Mouse (Mus musculus) heart, postnatal 25 days (tissue): ENCODE measurements around the gene Tmem242. TPM values are rescaled to one million over a fixed set of nuclear protein-coding genes. Genes with fewer than 3 reads are reported as not detected.

Source experiments
- DNase-seq: peaks from one replicate; pipeline ENCODE4 v3.0.0; 2022; ENCODE audit warnings: low spot score
- intact Hi-C: fragments of 180-260 bp; cut with DNase I; formaldehyde crosslinking; loops from one replicate; pipeline ENCODE4 v1.15.1; 2025
- total RNA-seq, 2 experiments: library from RNA; stranded (reverse); gene quantifications; 2 replicates each; pipeline ENCODE4 v1.2.3; 2021

Tmem242 gene
- total RNA-seq, 2 experiments from 2014 or later, result 151 to 159 TPM

DNA sequence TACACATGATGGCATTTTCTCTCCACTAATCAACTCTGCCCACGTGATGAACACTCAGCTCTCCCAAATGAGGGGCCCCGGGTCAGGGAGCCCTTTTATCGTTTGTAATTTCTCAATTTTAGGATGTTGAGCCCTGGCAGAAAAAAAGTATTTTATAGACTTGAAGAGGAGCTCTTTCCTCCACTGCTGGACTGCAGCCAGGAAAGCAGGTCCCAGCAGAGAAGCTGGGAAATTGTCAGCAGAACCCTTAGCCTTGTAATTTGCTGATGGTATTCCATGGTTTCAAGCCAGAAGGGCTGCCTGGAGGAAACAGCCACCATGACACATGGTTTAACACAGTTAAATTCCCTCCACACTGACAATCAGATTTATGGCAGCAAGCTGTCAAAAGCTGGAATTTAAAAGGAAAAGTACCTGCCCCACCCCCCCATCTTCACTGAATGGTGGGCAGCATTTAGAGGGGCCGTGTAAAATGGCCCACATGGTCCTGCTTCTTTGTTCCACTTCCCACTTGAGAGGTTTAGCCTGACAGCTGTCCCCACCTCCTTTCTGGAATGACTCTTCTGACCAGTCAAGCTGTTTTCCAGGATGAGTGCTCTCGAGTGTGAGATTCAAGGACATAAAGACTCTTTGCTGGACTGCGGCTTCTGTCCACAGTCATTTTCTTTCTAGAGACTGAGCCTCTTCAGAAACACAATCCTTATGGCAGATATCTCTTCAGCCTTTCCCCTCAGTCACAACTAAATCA lies 20.1 kb downstream of the Tmem242 start:
- intact Hi-C loops, result no loop called here
- DNase-seq, result no peak

DNA sequence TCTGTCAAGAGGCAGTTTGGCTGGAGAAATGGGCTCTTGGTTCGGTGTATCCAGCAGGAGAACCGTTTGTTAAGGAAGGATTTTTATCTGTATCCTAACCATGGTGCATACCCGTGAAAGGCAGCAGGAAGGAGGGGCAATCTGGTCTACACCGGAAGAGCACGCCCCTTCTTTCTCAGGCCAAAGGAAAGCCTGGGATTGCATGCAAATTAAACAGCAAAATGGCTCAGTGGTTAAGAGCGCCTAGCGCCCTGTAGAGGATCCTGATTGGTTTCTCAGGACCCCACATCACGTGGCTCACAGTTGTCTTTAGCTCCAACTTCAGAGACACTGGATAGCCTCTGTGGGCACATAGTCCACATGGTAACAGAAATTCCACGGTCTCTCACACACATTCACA lies 21.0 kb downstream of the Tmem242 start:
- DNase-seq, result no peak
- intact Hi-C loops, result no loop called here

DNA sequence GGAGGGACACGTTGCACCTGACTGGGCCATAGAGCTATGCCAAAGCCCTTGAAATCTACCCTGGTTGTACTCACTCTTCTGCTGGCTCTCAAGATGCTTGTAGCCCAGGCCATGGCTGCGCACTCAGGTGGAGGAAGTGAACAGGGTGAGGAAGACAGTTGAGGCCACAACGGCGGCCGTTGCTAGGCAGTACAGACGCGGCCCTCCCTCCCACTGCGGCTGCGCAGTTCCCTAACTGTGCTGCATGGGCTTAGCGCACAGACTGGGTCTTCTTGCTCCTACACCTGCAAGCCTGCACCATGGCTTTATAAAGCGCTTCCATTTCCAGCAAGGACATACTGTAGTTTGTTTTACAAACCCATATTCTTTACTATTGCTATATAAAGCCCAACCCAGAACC lies 21.5 kb downstream of the Tmem242 start, which contains the start of gene Ldhal6b:
Ldhal6b (minus strand) TSS at position 223 of the 400 bp plus-strand sequence.
- intact Hi-C loops, result no loop called here
- DNase-seq, result no peak

DNA sequence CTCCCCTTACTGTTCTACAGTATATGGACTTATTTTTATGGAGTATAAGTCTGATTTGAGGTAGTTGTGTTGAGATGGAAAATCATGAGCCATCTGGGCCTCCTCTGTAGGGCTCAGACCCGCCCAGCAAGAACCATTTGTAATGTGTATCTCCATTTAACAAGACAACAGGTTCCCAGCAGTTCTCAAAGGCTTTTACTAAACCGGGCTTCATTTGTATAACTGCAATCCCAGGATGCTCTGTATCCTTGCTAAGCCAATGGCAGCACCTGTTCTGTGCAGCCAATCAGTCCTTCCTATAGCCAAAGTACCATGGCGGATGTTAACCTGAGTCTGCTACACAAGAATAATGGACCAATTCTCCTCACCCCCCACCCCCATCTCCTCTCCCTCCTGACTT lies 23.5 kb downstream of the Tmem242 start:
- intact Hi-C loops, result no loop called here
- DNase-seq, result no peak

DNA sequence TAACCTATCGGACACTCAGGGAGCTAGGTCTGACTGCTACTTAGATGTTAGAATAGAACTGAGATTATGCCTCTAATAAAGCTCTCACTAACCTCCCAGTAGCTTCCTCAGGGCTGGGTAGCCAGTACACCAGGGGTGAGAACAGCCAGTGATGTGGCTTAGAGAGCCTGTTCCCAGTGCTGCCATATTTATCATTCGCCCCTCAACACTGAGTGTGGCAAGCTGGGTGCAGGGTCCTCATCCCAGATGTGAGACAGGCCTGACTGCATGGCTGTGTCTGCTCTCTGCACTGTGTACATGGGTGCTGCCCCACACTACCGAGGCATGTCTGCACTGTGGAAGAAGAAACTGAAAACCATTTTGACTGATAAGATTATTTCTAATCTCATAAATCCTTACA lies 26.0 kb downstream of the Tmem242 start:
- no peak for DNase-seq
- intact Hi-C loops, result no loop called here

DNA sequence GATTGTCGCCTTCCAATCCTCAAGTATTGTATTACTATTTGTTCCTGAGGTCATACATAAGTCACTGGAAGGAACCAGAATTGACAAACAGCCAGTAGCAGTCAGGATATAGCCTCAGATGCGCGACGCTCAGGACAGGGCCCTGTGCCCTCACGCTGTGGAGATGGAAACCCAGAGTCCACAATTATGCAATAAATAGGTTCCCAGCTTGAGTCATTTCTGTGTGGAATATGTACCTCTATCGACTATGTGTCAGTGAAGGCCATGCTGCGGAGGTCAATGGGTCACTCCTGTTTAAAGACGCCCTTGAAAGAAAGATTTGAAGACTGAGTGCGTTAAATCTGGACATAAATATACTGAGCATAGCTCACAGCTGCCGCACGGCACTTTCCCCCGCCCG lies 26.7 kb downstream of the Tmem242 start:
- no peak for DNase-seq
- intact Hi-C loops, result no loop called here

DNA sequence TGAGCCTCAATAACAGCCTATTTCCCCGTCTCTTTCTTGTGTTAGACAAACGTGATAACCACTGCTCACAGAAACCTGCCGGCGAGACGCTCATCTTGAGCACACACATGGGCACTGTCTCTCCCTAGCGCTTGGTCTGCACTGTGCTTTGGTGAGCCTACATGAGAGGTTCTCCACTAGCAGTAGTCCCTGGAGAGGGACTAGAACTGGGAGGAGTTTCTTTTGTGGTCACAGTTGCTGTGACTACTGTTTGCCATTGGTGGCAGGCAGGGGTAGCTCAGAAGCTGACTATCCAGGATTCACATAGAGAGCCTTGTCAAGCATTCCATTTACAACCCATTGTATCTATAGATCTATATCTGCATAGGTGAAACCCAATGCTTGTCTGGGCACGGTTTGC lies 27.3 kb downstream of the Tmem242 start:
- DNase-seq, result no peak
- intact Hi-C loops, result no loop called here

DNA sequence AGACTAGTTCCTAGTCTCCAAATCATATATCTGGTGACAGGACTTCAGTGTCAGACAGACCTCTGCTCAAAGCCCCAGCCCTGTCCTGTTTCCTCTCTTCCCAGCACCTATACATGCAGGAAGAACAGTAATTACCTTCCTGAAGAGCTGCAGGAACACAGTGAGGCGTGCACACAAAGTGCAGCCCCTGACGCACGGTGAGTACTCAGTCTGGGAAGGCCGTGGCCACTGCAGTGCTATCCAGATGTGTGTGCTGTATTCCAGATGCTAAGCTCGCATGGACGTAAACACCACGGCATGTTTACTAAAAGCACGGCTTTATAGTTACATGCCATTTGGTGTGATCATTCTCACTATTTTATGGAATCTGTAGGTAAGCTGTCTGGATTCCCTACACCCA lies 27.8 kb downstream of the Tmem242 start:
- intact Hi-C loops, result no loop called here

DNA sequence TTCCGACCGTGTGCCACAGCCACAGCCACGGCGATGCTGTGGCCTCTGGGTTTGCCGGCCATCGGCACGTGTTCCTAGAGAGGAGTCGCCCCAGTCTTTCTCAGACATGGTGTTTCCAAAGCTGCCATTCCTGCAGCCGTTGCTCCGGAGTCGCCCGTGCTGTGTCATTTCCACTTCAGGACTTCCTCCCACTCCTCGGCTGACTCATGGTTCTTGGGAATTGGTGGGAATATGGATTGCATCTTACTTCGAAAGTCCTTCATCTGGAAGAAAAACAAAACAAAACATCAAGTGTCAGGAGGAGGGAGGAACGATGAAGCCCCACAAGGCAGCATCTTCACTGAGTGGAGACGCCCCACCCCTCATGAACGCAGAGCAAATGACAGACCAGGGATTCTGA lies 28.9 kb downstream of the Tmem242 start:
- intact Hi-C loops, result no loop called here
- no peak for DNase-seq

More for the DNA sequence above, 27.8 kb downstream of the Tmem242 start:
- DNase-seq, result no peak

DNA sequence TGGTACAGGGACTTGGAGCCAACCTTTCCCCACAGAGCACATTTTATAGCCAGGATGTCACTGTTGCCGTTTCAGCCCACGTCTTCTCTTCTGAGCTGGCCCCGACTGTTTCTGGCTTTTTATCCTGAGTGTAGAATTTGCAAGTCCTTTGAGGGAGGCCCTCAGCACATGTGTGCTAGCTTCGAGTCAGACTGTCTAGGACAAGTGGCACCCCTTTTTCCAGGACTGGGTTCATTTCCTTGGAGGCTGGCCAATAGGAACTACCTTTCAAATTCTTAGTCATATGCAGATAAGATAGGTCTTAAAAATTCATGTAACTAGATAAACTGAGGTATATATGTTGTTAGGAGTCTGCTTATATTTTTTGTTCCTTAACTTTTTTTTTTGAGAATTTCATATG lies 29.7 kb downstream of the Tmem242 start:
- DNase-seq, result no peak
- intact Hi-C loops, result no loop called here

DNA sequence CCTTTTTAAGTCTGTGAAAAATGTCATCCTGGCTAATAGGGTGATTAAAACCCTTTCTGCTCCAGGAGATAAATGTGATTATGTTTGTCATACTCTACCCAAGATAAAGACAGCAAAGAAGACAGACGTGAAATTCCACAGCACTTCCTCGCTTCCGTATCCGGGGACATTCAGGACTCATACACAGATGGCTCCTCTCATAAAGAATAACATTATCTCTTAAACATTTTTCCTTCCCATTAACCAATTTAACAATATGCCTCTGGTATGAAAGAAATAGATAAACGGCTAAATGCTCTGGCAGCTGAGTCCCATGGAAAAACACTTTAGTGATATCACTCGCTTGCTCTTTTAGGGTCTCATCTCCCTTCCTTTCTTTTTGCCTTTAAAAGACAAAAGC lies 33.0 kb downstream of the Tmem242 start:
- DNase-seq, result no peak
- intact Hi-C loops, result no loop called here

DNA sequence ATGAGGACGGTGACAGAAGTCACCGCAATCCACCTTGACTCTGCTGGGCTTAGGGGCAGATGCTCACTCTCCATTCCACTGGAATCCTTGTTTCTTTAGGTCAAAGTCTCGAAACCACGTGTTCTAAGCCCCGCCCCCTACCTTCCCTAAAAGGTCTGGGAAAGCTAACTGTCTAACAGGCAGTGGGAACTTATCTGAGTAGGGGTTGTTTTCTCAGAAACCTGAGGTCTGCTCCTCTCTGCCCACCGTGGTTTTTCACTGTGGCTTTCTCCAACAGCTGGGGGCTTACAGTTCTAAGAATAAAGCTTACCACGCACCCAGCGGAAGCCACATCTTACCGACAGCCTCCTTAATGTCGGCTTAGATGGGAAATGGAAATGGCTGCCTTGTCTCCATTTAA lies 33.5 kb downstream of the Tmem242 start:
- intact Hi-C loops, result no loop called here
- DNase-seq, result no peak

DNA sequence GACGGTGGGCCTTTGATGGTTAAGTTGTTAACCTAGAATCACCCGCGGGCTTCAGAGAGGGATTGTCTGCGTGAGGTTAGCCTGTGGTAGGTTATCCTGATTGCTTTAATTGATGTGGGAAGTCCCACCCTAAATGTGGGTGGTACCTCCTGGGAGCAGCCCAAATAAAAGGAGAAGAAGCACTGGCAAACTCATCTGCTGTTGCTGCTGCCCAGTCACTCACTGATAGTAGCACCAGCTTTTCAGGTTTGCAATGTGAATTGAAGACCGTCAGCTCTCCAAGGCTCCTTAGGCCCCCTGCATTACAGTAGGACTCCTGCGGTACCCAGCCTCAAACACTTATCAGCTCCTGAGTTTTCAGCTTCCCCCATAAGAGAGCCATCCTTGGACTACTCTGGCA lies 36.2 kb downstream of the Tmem242 start:
- no peak for DNase-seq
- intact Hi-C loops, result no loop called here

DNA sequence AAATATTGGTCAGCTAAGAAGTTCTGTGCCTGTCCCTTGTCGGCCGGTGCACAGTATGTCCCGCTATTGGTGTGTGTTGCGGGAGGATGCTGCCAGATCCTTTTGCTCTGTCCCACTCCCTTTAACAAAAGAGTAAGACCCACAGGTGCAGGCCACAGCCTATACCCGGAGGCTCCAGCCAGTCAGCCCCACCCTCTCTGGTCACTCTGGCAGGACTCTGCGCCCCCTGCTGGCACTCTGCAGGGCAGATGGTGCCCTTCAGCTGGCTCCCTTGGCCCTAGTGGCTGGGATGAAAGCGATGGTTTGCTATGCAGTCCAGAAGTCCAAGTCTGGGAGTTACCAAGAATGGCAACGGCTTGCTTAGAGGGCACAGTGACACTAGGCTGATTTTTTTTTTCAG lies 37.4 kb downstream of the Tmem242 start:
- DNase-seq, result peak; percentile 17
- intact Hi-C loops, result no loop called here

DNA sequence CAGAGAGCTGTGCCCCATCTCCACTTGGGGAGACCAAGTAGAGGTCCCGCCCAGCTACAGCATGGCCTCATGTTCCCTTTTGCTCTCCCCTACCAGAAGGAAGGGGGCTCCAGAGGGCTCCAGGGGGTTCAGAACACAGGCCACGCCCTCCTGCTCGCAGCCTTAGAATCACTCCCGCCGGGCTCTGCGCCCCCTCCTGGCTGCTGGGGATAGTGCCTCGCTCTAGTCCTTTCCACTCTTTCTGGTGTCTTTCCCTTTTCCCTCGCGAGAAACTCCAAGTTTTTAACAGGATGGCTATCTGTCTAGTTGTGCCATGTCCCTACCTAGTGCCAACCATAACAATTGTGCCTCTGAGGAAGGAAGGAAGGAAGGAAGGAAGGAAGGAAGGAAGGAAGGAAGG lies 38.0 kb downstream of the Tmem242 start:
- DNase-seq, result no peak
- intact Hi-C loops, result no loop called here

DNA sequence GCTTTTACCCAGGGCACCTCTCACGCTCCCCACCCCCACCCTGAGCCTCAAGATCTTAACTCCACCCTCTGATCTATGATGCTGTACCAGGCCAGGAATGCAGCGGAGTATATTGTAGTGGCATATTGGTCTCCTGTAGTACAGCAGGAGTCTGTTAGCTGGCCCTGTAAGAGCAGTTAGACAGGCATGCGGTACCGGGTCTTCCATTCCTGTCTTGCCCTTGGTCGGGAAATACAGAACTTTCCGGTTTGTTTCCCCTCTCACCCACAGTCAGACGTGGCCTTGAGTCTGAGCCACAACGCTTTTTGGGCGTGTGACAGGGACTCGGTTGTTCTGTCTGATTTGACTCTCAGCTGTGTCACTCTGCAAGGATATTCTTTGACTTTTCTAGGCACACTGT lies 38.8 kb downstream of the Tmem242 start:
- intact Hi-C loops, result no loop called here
- no peak for DNase-seq

DNA sequence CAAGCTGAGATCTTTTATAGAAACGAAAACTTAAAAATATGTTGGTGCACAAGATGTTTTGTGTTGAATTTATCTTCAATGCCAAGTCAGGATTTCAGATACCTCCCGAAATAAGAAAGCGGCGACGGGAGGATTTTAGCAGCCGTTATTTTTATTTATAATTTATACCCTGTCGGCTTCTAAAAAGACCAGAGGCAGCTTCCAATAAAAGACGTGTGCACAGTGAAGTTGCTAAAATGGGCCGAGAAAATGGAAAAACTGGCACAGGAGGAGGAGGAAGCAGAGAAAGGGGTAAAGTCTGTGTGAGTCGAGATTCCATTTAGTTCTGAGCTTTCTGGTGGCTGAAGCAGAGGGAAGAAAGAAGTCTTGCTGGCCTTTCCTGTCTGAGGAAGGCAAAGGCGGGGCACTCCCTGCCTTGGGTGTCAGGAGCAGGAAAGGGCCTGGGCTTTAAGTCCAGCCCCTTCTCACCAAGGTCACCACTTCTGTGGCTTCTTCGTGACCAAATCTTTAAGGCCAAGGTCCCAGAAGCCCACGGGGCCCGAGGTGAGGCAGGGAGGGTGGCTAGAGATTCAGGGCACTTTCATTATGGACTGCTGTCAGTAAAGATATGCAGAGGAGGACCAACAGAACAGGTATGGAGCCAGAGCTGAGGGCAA lies 39.5 kb downstream of the Tmem242 start:
- DNase-seq, result no peak
- intact Hi-C loops, result no loop called here

DNA sequence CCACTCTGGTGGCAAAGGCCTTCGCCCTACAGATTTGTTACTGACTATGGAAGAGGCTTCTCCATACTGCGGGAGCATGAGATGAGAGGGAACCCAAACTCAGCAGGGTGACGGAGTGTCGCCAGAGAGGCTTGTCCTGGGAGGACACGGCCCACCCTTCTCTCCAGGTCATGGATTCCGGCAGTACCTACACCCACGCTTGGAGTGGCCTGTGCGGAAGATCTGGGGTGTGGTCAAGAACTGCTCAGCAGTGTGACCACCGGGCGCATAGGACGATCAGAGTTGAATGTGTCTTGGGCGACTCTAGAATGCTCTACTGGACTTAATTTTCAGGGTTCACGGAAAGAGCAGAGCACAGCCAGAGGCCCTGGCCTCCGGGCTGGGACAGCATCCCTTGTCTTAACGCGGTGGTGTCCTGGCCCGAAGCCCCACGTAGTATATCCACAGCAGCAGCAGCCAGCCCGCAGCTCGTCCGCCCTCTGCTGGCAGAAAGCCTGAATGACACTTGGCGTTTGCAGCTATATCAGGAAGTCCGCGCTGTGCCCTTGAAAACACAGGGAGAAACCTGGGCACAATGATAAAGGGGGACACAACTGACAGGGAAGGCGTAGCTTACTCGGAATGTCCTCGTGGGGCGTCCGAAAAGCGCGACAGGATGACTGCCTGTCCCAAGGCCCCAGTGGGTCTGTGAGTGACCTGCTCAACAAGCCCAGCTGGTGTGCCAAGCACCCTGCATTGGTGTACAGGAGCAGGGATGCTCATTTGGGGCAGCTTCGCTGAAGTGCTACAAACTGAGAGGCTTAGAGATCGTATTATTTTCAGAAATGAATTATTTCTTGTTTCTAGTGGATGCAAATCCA lies 42.7 kb downstream of the Tmem242 start:
- DNase-seq, result peak; percentile 60
- intact Hi-C loops, result loop anchor here (2.0 to 5.0 kb wide), 5 partner anchors 45 to 1825 kb away; no protein-coding TSS in a partner anchor

DNA sequence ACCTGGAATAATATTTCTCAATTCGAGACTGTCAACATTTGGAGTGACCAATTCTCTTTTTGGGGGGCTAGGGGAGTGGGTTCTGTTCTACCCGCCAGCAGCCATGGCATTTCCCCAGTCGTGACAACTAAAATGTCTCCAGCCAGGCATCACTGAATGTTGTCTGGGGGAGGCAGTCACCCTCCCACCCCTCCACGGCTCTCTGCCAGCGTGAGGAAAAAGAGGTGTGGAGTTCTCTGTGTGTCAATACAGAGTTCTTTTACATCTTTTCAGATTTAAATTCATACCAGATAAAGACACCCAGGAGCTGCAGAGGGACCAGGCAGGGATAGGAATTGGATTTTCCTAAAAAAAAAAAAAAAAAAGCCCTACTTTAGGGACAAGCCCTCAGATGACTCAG lies 43.8 kb downstream of the Tmem242 start:
- intact Hi-C loops, result loop anchor here (2.0 to 5.0 kb wide), 5 partner anchors 44 to 1824 kb away; no protein-coding TSS in a partner anchor

DNA sequence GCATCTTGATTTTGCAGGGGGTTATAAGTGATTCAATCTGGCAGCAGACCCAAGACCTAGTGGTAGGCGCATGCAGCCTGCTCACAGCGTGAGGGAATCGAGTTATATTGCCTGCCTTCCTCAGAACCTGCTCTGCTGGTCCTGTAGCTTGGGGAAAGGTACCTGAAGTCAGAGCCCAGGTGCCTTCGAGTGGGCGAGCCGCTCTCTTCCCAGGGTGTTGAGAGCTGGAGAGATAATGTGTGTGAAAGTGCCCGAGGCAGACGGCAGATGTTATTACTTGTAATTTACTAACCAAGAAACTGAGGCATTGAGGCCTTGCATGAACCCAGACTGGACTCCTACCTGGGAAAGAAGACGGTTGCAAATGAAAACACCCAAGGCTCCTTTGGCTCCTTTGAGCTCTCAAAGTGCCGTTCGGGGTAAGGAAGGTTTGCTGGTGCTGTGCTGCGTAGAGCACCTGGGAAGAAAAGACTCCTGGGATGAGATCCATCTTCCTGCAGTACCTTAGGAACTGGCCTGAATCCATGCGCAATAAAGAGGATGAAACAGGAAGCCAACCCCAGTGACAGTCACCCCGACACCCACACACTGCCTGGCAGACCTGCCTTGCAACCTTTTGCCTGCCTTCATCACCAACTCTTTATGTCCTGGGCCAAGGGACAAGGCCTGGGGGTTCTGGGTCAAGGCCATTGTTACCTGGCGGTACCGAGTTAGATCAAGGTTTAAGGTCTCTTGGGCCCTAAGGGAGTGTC lies 44.4 kb downstream of the Tmem242 start:
- DNase-seq, result no peak
- intact Hi-C loops, result loop anchor here (2.0 to 5.0 kb wide), 5 partner anchors 43 to 1823 kb away; no protein-coding TSS in a partner anchor

More for the DNA sequence above, 43.8 kb downstream of the Tmem242 start:
- no peak for DNase-seq
